Mouse (Mus musculus): ENCODE measurements around the gene Glp2r. TPM values are rescaled to one million over a fixed set of nuclear protein-coding genes. Genes with fewer than 3 reads are reported as not detected.

The Glp2r gene
- polyA plus RNA-seq, 1 experiment, result 0.03 TPM

DNA sequence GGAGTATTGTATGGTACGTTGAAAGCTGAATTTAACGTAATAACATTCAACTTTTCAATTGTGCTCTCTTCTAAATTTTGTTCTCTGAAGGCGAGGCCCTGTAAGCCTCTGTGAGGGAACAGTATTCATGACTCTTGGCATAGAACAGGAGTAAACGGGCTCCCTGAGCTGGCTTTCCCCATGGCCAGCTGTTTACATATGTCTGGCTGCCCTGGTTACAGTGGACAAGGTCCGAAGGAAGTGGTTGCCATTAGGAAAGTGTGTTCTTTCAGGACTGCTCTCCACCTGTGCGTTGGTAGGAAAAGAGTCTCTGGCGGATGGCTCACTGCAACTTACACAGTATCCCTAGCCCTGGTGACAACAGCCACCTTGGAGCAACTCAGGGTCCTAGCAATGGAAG is 143.8 kb downstream of the Glp2r start:
- WGBS, result 84% methylated on average over 7 of the region's 7 CpGs
- no peak overlapping the region for H3K27ac ChIP-seq (ENCODE audit: insufficient read depth, low read length)

DNA sequence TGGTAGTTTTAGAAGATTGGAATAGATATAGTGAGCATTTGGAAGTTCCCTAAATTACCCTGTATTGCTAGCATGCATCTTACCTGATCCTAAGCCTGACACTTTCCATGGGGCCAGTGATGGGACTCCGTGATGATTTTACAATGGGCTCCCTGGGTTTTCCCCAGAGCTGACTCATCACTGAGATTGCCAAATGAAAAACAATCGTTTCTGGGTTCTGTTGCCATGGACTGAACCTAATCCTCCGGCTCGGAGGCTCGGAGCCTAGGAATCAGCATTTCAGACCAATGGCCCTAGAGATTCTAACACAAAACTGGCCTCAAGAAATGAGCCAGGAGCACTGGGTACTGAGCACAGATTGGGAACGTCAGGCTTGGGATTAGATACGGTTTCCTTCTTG is 148.6 kb downstream of the Glp2r start:
- H3K27me3 ChIP-seq (ENCODE audit: control insufficient read depth, insufficient read depth, low read length), result no peaks in the 10 kb centered on the region
- H3K4me1 ChIP-seq (ENCODE audit: control insufficient read depth, insufficient read depth, low read length), result 0 out of 2 replicates have a peak, but pooled peaks cover 3% of the 10 kb centered on the region
- no peak for DNase-seq
- 22% methylated on average over 7 of the region's 7 CpGs for WGBS
- no peak overlapping the region for H3K4me3 ChIP-seq (replicated peaks; ENCODE audit: insufficient read depth, low read depth, low read length)
- no peak overlapping the region for H3K27ac ChIP-seq (ENCODE audit: insufficient read depth, low read length)
- TF ChIP-seq CTCF (IDR thresholded peaks at IDR 0.05; ENCODE audit: borderline replicate concordance, insufficient read depth, low read depth, low read length), result no peak
- no peak for TF ChIP-seq POLR2A (IDR thresholded peaks at IDR 0.05; ENCODE audit: borderline replicate concordance, insufficient read depth, low read length)

More for the DNA sequence above, 143.8 kb downstream of the Glp2r start:
- Histone ChIP-seq H3K4me3 (replicated peaks; ENCODE audit: insufficient read depth, low read depth, low read length) (no peak overlapping the region), H3K27me3 (ENCODE audit: control insufficient read depth, insufficient read depth, low read length) (no peaks in the 10 kb centered on the region), H3K4me1 (ENCODE audit: control insufficient read depth, insufficient read depth, low read length) (0 out of 2 replicates have a peak, but pooled peaks cover 3% of the 10 kb centered on the region)
- TF ChIP-seq POLR2A (IDR thresholded peaks at IDR 0.05; ENCODE audit: borderline replicate concordance, insufficient read depth, low read length) (no peak), CTCF (IDR thresholded peaks at IDR 0.05; ENCODE audit: borderline replicate concordance, insufficient read depth, low read depth, low read length) (no peak)
- no peak for DNase-seq

DNA sequence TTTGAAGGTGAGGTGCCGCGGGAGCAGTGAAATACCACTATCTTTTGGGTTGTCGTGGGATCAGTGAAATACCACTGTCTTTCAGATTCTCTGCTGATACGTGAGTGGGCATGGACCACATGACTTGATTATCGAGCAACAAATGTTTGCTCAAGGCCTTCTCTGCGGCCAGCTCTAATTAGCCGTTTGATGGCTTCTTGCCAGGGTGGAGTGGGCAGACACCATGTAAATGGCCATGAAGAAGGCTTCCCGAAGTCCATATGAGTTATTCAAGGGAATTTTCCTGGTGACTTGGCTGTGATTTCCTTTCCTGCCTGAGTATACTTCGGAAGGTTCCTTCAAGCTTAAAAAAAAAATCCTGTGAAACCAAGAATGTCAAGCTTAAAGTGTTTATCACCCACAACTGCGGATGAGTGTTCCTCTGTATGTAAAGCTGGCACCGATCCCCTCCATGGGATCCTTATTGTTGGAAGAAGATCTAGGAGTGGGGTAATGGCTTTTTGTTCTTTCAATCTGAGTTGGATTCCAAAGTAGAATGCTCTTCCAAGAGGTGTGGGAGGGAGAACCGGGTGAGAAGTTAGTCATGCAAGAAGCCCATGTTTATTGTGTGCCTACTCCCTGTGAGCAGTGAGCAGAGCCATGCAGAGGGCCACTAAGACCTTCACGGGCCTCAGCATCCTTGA is 154.3 kb downstream of the Glp2r start:
- DNase-seq, result no peak
- no peak overlapping the region for H3K27ac ChIP-seq (ENCODE audit: insufficient read depth, low read length)

DNA sequence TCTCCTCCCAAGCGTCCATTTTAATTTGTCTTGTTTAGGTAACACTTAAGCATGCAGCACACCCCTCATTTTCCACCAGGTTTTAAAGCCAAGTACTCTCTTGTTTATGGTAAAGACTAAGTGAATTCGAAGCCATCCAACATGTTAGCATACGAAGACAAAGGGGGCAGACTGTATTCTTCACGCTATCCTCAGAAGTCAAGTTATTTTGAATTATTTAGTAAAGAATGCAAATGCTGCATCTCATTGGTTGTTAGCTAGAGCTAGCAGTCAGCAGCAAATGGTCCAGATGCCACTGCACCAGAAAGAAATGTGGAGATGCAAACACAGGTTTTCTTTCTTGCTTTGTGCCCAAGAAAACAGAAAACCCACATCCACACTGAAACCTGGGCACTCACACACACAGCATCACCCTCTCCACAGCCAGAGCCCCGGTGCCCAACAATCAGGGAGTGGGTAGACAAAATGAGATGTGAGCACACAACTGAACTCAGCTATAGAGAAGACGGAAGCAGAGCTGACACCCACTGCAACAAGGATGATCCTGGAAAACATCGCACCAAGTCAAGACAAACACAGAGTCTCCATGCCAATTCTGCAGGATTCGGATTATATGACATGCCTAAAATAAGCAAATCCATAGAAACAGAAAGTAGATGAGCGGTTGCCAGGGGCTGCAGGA is 158.7 kb downstream of the Glp2r start:
- Histone ChIP-seq H3K4me1 (ENCODE audit: control insufficient read depth, insufficient read depth, low read length) (no peaks in the 10 kb centered on the region), H3K27me3 (ENCODE audit: control insufficient read depth, insufficient read depth, low read length) (no peaks in the 10 kb centered on the region), H3K27ac (ENCODE audit: insufficient read depth, low read length) (no peak overlapping the region), H3K4me3 (replicated peaks; ENCODE audit: insufficient read depth, low read depth, low read length) (no peak overlapping the region)
- whole genome bisulfite sequencing, result 85% methylated on average over 9 of the region's 9 CpGs
- TF ChIP-seq POLR2A (IDR thresholded peaks at IDR 0.05; ENCODE audit: borderline replicate concordance, insufficient read depth, low read length) (no peak), CTCF (IDR thresholded peaks at IDR 0.05; ENCODE audit: borderline replicate concordance, insufficient read depth, low read depth, low read length) (no peak)
- DNase-seq, result no peak

More for the DNA sequence above, 154.3 kb downstream of the Glp2r start:
- WGBS, result 60% methylated on average over 13 of the region's 13 CpGs
- no peaks in the 10 kb centered on the region for H3K4me1 ChIP-seq (ENCODE audit: control insufficient read depth, insufficient read depth, low read length)
- no peak overlapping the region for H3K4me3 ChIP-seq (replicated peaks; ENCODE audit: insufficient read depth, low read depth, low read length)
- no peaks in the 10 kb centered on the region for H3K27me3 ChIP-seq (ENCODE audit: control insufficient read depth, insufficient read depth, low read length)
- TF ChIP-seq CTCF (IDR thresholded peaks at IDR 0.05; ENCODE audit: borderline replicate concordance, insufficient read depth, low read depth, low read length) (no peak), POLR2A (IDR thresholded peaks at IDR 0.05; ENCODE audit: borderline replicate concordance, insufficient read depth, low read length) (no peak)

Other genes with a start within 250 kb of the Glp2r start
- 0.41 and 0.86 TPM in 2 replicates for gene Rcvrn, start 75.8 kb downstream of the Glp2r start, polyA plus RNA-seq (2012; rRNA removed)
- gene Gsg1l2, start 3.5 kb upstream of the Glp2r start, polyA plus RNA-seq (2012; rRNA removed), result not detected in 2 replicates
- gene Dhrs7c, start 27.0 kb upstream of the Glp2r start, polyA plus RNA-seq (2012; rRNA removed), result 0.10 TPM in 1 of 2 replicates, not detected in the other
- 0.44 and 0.70 TPM in 2 replicates for gene Usp43, start 151.0 kb upstream of the Glp2r start, polyA plus RNA-seq (2012; rRNA removed)
- gene Cfap52, start 194.5 kb upstream of the Glp2r start, polyA plus RNA-seq (2012; rRNA removed), result 0.72 and 1.6 TPM in 2 replicates
- gene Stx8, start 195.0 kb upstream of the Glp2r start, polyA plus RNA-seq (2012; rRNA removed), result 37.3 and 39.6 TPM in 2 replicates